ENCODE assay signal across 7 mouse cellular contexts in genomic region chr7:144942744-144943135, GRCm38 (mm10). TPM values are rescaled to one million over a fixed set of nuclear protein-coding genes. Genes with fewer than 3 reads are reported as not detected.
DNase-seq lines count a peak whose midpoint lies in the region; ATAC-seq and TF ChIP-seq lines count a peak whose summit lies in the region.

No protein-coding gene starts in this region.

- peaks cover 17% of the 10 kb centered on the region for H3K27me3 ChIP-seq in spleen, adult 2 months (ENCODE audit: control insufficient read depth, insufficient read depth, low read length)
- H3K27me3 ChIP-seq in heart, embryonic 16.5 days (ENCODE audit: control insufficient read depth, insufficient read depth, low read length) = peaks cover 3% of the 10 kb centered on the region; the same call in 1 of the 2 replicates
- H3K27me3 ChIP-seq in liver, embryonic 15.5 days = peaks cover 74% of the 10 kb centered on the region

- peak overlapping the region; percentile 38; the same call in 1 of the 2 replicates for H3K4me3 ChIP-seq in spleen, adult 2 months (ENCODE audit: extremely low read depth, insufficient read depth, insufficient read length)
- peak overlapping the region; percentile 64 for H3K4me3 ChIP-seq in heart, embryonic 16.5 days (ENCODE audit: low read length)
- peak overlapping the region; percentile 54 for H3K4me3 ChIP-seq in liver, embryonic 15.5 days (replicated peaks)

- H3K27ac ChIP-seq in spleen, adult 2 months (ENCODE audit: insufficient read depth, low read length) = no peak overlapping the region
- H3K27ac ChIP-seq in heart, embryonic 16.5 days (ENCODE audit: low read length) = peak overlapping the region; percentile 96; the same call in 1 of the 2 replicates
- H3K27ac ChIP-seq in liver, embryonic 15.5 days (replicated peaks) = no peak overlapping the region

- no peaks in the 10 kb centered on the region for H3K9me3 ChIP-seq in heart, embryonic 16.5 days (replicated peaks; ENCODE audit: control insufficient read depth, low read length)
- no peaks in the 10 kb centered on the region for H3K9me3 ChIP-seq in liver, embryonic 15.5 days (replicated peaks)

- no peak for DNase-seq in spleen, adult 2 months (ENCODE audit: low read depth in 1 of 2, low spot score in 2 of 2)
- no peak for DNase-seq in spleen, postnatal 14 days (ENCODE audit: low spot score in 2 of 2)
- DNase-seq in testis, postnatal 10 days (ENCODE audit: low spot score) = peak; percentile 53
- DNase-seq in left cerebral cortex, adult 18-20 months (ENCODE audit: low spot score in 2 of 2) = no peak
- no peak for DNase-seq in cerebellum, postnatal 4 days (ENCODE audit: low spot score in 2 of 2)

- no peaks in the 10 kb centered on the region for H3K36me3 ChIP-seq in spleen, adult 2 months (ENCODE audit: control insufficient read depth, insufficient read depth, low read length)
- H3K36me3 ChIP-seq in heart, embryonic 16.5 days (ENCODE audit: control insufficient read depth, insufficient read depth) = no peaks in the 10 kb centered on the region
- no peaks in the 10 kb centered on the region for H3K36me3 ChIP-seq in liver, embryonic 15.5 days (replicated peaks)

- ATAC-seq in heart, embryonic 16.5 days (replicated peaks; ENCODE audit: extremely low read depth, insufficient read depth, low FRiP score) = no peak
- ATAC-seq in liver, embryonic 15.5 days (ENCODE audit: insufficient read depth) = no peak

- peak overlapping the region; percentile 71 for H3K9ac ChIP-seq in heart, embryonic 16.5 days (ENCODE audit: low read length)
- no peak overlapping the region for H3K9ac ChIP-seq in liver, embryonic 15.5 days

- no peak for TF ChIP-seq POLR2A in spleen, adult 2 months (IDR thresholded peaks at IDR 0.05; ENCODE audit: low read depth, low read length)

- H3K4me1 ChIP-seq in spleen, adult 2 months (ENCODE audit: control insufficient read depth, insufficient read depth, insufficient read length) = peaks cover 16% of the 10 kb centered on the region
- peaks cover 28% of the 10 kb centered on the region for H3K4me1 ChIP-seq in heart, embryonic 16.5 days (ENCODE audit: control insufficient read depth, insufficient read depth, low read length)
- peaks cover 20% of the 10 kb centered on the region for H3K4me1 ChIP-seq in liver, embryonic 15.5 days (replicated peaks)

- peak overlapping the region; percentile 96 for H3K4me2 ChIP-seq in heart, embryonic 16.5 days (ENCODE audit: low read depth, low read length)
- peak overlapping the region; percentile 68 for H3K4me2 ChIP-seq in liver, embryonic 15.5 days

- no peak for TF ChIP-seq CTCF in spleen, adult 2 months (IDR thresholded peaks at IDR 0.05; ENCODE audit: extremely low read depth, insufficient read depth, insufficient read length, insufficient replicate concordance)

- 7% methylated on average over 20 of the region's 20 CpGs for WGBS in spleen, adult 2 months
- WGBS in heart, embryonic 16.5 days = 1% methylated on average over 20 of the region's 20 CpGs
- 1% methylated on average over 20 of the region's 20 CpGs for WGBS in liver, embryonic 15.5 days (ENCODE audit: insufficient replicate concordance)

RNA-seq across cellular contexts. Expression of gene Ccnd1, which starts 3.0 kb away (rescaled TPM):
- polyA plus RNA-seq in spleen, adult 2 months (2012; rRNA removed) = 34.9 and 35.0 TPM in 2 replicates
- 45.6 and 55.2 TPM in 2 replicates for polyA plus RNA-seq in heart, embryonic 16.5 days (2015; fragmentation: Nextera tagmentation; extraction: Ambion mirVana)
- 21.6 and 24.5 TPM in 2 replicates for polyA plus RNA-seq in liver, embryonic 15.5 days (2015; fragmentation: Nextera tagmentation; extraction: Ambion mirVana)
- 10 to 100 TPM; 42.9 to 57.5 TPM for total RNA-seq in left cerebral cortex, adult 18-20 months (2021)

RNA-seq across cellular contexts. Expression of gene LTO1, which starts 27.8 kb away (rescaled TPM):
- 8.4 and 9.3 TPM in 2 replicates for polyA plus RNA-seq in spleen, adult 2 months (2012; rRNA removed)
- 20.2 and 23.7 TPM in 2 replicates for polyA plus RNA-seq in heart, embryonic 16.5 days (2015; fragmentation: Nextera tagmentation; extraction: Ambion mirVana)
- 8.3 and 9.4 TPM in 2 replicates for polyA plus RNA-seq in liver, embryonic 15.5 days (2015; fragmentation: Nextera tagmentation; extraction: Ambion mirVana)
- total RNA-seq in left cerebral cortex, adult 18-20 months (2021) = 10 to 100 TPM; 27.0 to 27.2 TPM

RNA-seq across cellular contexts. Expression of gene Fgf15, which starts 46.4 kb away (rescaled TPM):
- polyA plus RNA-seq in spleen, adult 2 months (2012; rRNA removed) = not detected in 2 replicates
- 0.20 TPM in 1 of 2 replicates, not detected in the other for polyA plus RNA-seq in heart, embryonic 16.5 days (2015; fragmentation: Nextera tagmentation; extraction: Ambion mirVana)
- polyA plus RNA-seq in liver, embryonic 15.5 days (2015; fragmentation: Nextera tagmentation; extraction: Ambion mirVana) = not detected in 2 replicates
- not detected for total RNA-seq in left cerebral cortex, adult 18-20 months (2021)
